Mouse (Mus musculus) heart, postnatal 10 days (tissue): ENCODE data around the gene Eif2d. TPM values are rescaled to one million over a fixed set of nuclear protein-coding genes. Genes with fewer than 3 reads are reported as not detected.
A peak's percentile ranks its signal among the peaks of the same experiment; 100 is the strongest.

Source experiments
- DNase-seq, 2 experiments: peaks; one replicate each; pipeline ENCODE4 v3.0.0; 2021
- intact Hi-C: fragments of 180-260 bp; cut with DNase I; formaldehyde crosslinking; loops from one replicate; pipeline ENCODE4 v1.15.1; 2025
- total RNA-seq, 2 experiments: library from RNA; stranded (reverse); gene quantifications; 2 replicates each; pipeline ENCODE4 v1.2.3; 2021

Eif2d gene
- total RNA-seq, 2 experiments from 2014 or later: 36.3 to 36.7 TPM

DNA sequence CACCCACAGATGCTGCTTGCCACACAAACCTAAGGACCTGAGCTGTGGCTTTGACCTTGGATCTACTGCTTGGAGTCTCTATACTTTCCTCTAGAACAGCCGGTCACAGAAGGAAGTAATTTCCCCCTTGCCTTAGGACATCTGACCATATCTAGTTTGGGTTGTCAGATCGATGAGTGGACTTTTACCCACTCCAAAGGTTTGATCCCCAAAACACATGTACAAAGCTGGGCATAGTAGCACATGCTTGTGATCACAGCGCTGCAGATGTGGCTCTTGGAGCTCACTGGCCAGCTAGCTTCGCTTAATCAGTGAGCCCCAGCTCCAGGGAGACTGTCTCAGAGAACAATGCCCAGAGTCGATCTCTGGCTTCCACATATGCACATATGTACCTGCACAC is 55.1 kb downstream of the Eif2d start:
- intact Hi-C loops: loop anchor here (5.0 kb wide), 2 partner anchors 39 to 91 kb away; partner anchors contain the start of gene Rassf5
- no peak for DNase-seq

DNA sequence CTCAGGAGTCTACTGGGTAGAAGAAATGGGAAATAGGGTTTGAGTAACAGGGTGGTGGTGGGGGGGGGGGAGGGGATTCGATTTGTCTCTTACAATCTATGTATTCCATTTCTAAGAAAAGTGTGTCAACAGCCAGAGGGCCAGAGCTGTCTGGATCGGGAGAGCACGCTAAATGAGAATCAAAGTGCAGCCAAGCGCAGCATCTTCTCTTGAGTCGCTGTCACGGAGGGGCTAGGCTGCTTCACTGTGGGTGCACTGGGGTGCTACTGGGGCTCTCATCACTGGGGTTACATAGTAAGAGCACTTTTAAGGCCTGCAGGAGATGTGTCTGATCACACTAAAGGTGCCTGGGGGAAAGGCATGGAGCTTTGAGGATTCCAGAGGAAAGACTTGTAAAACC is 55.8 kb downstream of the Eif2d start:
- intact Hi-C loops: loop anchor here (5.0 kb wide), 2 partner anchors 39 to 91 kb away; partner anchors contain the start of gene Rassf5
- no peak for DNase-seq

DNA sequence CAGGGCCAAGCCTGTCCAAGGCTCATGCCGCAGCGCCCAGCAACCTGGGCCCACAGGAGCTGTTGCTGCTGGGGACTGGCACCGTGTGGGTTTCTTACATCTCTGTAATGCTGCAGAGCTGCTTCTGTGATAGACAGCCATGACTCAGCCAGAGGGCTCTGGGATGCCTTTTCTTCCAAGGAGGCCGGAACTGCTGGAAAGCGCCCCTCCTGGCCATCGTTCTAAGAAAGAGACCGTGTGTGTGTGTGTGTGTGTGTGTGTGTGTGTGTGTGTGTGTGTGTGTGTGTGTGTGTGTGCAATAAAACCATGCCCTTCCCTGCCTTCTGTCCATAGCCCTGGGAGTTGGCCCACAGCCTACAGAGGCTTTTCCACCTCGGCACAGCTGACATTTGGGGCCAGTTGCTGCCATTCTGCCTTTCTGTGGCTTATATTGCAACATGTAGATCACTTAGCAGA is 57.0 kb downstream of the Eif2d start:
- intact Hi-C loops: loop anchor here (5.0 kb wide), 2 partner anchors 37 to 93 kb away; partner anchors contain the start of gene Rassf5
- peak in 1 of 2 experiments; percentile 23 for DNase-seq

DNA sequence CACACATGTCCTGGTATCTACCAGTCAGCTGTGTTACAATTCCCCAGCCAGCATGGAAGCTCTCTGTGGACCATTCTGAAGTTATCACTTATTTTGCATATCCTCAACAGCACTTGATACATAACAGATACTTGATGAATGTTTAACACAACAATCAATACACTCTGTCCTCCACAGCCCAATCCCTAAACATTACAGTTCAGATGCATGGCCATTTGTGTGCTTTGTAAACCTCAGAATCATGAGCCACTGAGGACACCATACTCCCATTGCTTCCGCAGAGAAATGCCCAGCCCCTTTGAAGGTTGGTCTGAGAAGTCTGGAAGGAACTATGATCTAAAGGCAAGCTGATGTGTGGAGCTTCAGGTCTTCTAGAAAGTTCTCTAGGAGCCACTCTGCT is 58.7 kb downstream of the Eif2d start:
- intact Hi-C loops: no loop called here
- no peak for DNase-seq

DNA sequence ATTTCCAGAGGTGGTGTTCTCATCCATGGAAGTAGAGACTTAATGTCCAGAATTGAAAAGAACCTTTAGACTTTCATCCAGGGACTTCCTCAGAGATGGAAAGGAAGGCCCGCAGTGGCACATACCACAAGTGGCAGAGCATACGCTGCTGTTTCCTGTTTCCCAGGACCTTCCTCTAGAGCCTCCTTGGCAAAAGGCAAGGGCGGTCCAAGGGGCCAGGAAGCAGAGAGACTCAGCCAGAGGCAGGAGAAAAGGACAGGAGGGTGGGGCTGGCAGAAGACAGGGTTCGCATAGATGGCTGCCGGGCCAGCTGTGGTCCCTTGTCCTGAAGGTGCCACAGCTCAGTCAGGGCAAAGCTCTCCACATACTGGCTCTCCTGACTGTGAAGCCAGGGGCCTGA is 60.0 kb downstream of the Eif2d start:
- DNase-seq: no peak
- intact Hi-C loops: no loop called here

DNA sequence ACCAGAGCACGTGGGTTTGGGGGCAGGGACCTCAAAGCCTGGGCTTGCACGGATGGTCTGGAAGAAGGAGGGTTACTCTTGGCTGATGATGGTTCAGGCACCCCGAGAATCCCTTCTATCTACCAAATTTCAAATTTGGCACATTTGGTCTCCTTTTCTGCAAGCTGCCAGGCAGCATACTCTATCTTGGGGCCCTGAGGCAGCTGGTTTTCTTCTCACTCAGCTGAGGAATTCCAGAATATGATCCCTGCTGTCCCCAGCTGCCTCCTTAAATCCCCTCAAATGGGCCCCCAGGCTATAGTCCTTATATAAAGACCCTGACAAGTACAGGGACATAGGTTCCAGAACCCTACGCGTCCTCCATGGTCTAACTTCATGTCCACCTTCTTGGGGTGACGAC is 60.4 kb downstream of the Eif2d start:
- DNase-seq: no peak
- intact Hi-C loops: no loop called here

DNA sequence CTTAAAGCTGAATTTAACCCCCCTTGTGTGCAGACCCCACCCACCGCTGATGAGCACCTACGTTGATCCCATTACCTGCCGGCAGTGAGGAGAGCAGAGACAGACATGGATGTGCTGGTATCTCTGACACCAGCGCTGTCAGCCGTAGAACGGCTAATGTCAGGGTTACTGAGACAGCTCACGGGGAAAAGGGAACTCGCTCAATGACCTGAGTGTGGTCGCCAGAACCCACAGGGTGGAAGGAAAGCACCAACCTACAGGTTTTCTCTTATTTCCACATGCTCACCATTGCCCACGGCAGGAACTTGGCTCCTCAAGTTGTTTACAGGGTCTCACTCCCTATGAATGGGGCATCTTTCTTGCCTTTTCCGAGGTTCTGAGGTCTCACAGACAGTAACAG is 66.0 kb downstream of the Eif2d start:
- intact Hi-C loops: no loop called here
- DNase-seq: no peak

DNA sequence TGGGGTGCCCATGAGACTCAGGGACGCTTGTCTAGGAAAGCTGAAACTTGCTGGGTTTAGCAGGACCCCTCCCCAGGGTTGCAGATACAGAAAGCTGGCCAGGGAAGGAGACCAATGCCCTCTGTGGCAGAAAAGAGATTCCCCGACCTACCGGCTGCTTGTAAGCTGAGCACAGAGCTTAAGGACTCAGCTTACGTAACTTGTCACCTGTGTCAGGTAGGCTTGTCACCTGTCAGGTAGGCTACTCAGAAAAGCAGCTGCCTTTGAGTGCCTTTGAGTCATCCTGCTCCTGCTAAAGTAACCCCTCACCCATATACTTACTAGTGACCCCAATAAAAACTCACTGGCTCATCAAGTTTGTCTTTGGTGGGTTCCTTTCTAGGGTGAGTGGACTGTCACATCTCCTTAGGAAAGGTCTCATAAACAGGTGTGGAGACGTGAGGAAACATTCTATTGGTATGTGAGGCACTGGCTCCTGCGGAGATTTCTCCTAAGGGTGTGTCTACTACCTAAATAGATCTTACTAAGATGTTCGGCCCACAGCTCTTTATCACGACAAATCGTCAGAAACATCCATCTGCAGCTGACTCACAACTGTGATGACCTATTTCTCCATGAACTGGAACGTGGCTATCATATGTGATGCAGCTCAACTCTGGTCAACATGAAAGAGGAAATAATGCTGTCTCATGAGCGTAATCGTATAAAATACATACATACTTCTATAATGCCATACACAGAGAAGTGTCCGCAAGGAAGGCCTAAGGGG is 69.0 kb downstream of the Eif2d start:
- intact Hi-C loops: no loop called here
- no peak for DNase-seq

DNA sequence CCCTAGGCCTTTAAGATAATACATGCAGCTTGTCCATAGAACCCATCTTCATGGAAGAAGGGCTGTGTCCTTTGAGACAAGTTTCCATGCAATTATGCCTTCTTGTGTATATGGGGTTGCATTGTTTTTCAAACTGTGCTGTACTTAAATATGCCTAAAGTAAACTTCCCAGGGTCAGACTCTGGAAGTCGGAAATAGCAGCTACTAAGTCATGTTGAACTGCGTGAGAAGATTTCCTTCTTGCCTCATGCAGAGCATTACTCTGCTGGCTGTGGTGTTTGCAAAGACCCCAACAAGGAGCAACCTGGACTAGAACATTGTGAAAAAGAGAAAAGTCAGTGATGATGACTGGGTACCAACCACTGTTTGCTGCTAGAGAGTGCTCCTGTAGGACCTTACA is 70.4 kb downstream of the Eif2d start:
- no peak for DNase-seq
- intact Hi-C loops: no loop called here

DNA sequence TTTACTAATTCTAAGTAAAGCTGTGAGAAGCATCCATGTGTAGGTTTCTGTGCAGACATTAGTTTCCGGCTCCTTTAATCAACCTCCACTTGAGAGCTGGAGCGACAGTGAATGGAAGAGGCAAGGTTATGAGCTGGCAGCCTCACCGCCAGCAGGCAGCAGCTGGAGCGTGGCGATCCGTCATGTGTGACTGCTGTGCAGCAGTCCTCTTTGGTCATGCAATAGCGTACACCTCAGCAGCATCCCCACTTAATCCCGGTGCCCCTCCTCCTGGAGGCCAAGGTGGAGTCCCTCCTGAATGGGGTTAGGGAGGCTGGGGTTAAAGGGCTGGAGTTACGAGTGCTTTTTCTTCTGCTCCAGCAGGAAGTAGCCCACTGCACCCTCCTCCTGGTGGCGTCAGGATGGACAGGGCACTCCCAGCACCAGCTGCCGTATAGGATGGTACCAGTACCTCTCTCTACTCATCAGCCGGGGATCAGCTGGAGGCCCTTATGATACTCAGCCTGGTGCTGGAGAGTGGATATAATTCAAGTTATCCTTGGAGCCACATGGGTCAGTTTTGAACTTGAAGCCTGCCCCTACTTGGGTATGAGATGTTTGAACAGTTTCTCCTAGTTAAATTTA is 72.0 kb downstream of the Eif2d start:
- DNase-seq: no peak
- intact Hi-C loops: no loop called here

DNA sequence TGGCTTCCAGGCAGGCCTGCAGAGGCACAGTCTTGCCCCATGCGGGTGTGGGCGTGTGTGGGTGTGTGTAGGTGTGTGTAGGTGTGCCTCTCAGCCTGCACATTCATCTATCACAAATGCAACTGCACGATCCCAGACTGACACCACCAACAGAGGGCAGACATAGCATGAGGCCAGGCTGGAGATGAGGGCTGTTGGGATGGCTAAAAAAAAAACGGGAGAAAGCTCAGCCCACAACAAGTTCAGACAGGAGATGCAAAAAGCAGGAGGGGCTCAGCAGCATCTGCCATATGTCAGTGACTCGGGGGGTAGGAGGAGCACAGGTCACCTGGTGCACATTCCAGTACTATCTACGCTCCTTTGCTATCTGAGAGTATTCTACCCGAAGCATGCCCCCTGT is 75.2 kb downstream of the Eif2d start:
- no peak for DNase-seq
- intact Hi-C loops: no loop called here

DNA sequence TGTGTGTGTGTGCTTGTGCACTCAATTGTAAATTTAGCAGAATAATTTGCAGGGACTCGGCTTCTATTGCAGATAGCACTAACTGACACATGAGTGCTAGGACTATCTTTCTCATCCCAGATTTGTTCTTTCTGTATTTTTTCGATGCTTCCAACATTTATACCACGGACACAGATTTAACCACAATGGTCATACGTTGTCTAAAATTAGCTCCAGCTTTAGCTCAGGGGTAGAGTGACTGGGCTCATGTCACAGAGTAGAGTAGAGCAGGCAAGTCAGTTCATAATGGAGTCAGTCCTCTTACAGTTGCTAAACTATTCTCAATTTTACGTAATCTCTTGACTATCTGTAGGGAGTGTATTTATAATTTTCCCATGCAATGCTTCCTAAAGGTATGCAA is 75.7 kb downstream of the Eif2d start:
- intact Hi-C loops: no loop called here
- DNase-seq: no peak

DNA sequence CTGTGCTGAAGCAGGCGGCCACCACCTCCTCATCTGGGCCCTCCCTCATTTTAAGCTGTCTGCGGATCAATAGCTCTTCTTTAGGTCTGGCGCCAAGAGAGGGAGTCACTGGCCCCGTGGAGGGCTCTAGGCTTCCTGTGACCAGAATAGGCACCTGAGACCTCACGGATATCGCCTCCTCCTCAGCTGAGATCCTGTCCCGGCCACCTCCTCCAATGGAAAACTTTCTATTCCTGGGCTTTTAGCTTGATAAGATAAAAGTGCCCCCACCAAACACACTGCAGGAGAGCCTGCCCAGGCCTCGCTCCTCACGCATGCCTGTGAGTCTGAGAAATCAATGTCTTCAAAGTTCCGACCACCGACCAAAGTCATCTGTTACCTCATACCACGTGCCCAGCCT is 80.5 kb downstream of the Eif2d start:
- DNase-seq: no peak

DNA sequence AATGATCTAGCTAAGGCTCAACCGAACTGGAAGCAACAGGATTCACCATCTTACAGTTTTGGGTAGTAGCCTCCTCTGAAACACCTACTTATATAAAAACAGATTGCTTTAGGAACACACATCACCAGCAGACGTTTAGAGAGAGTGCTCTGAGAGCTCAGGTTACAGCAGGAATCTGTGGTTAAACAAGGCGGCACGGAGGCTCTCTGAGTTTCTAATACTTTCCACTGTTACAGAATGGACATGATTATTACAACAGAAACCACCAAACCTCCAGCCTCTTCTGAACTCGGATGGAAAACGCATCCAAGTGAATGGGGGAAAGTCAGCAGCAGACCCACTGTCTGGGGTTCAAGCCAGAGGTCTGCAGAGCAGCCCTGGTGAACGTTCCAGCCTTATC is 83.1 kb downstream of the Eif2d start:
- intact Hi-C loops: no loop called here
- no peak for DNase-seq

More for the DNA sequence above, 80.5 kb downstream of the Eif2d start:
- intact Hi-C loops: no loop called here

Other genes starting within 250 kb of the Eif2d start
- not detected for gene Il20, start 241.7 kb upstream of the Eif2d start, total RNA-seq
- not detected for gene Il19, start 213.1 kb upstream of the Eif2d start, total RNA-seq
- gene Il10, start 133.3 kb upstream of the Eif2d start, total RNA-seq: not detected
- gene Mapkapk2, start 55.4 kb upstream of the Eif2d start, total RNA-seq: 100 to 1,000 TPM; 204 to 224 TPM
- gene Dyrk3, start 14.8 kb upstream of the Eif2d start, total RNA-seq: under 1 TPM; 0.32 to 0.91 TPM
- 1 to 10 TPM; 3.9 to 5.4 TPM for gene Rassf5, start 92.1 kb downstream of the Eif2d start, total RNA-seq
- 1 to 10 TPM; 2.9 to 3.1 TPM for gene Ikbke, start 126.4 kb downstream of the Eif2d start, total RNA-seq